Comparison of ENCODE assay signal across 16 mouse cellular contexts in genomic region chr3:55730549-55730948, GRCm38 (mm10). TPM values are rescaled to one million over a fixed set of nuclear protein-coding genes. Genes with fewer than 3 reads are reported as not detected.
DNase-seq lines count a peak whose midpoint lies in the region; ATAC-seq and TF ChIP-seq lines count a peak whose summit lies in the region.
"Had no signal": no experiment of that assay in that cellular context is flagged by ENCODE, and none has a peak within 500 bp of the region (broad histone marks: within the 10 kb centered on the region; RNA-seq: fewer than 3 reads in every experiment).

No protein-coding gene starts in this region.

- H3K27ac ChIP-seq in hindbrain, embryonic 15.5 days (replicated peaks), result peak overlapping the region; percentile 42; the same call in 1 of the 2 replicates
- H3K27ac ChIP-seq in hindbrain, postnatal 0 days, result no peak overlapping the region
- H3K27ac ChIP-seq in neural tube, embryonic 13.5 days (replicated peaks), result 0 out of 2 replicates have a peak overlapping the region, but pooled peaks have one; percentile 10
- H3K27ac ChIP-seq: embryonic facial prominence, embryonic 10.5 days; forebrain, embryonic 15.5 days had no signal

- H3K9ac ChIP-seq in hindbrain, embryonic 15.5 days, result no peak overlapping the region
- no peak overlapping the region for H3K9ac ChIP-seq in hindbrain, postnatal 0 days (replicated peaks; ENCODE audit: low read length)
- H3K9ac ChIP-seq in neural tube, embryonic 13.5 days, result no peak overlapping the region
- H3K9ac ChIP-seq: forebrain, embryonic 15.5 days; heart, embryonic 12.5 days had no signal

- no peaks in the 10 kb centered on the region for H3K9me3 ChIP-seq in hindbrain, embryonic 15.5 days
- no peaks in the 10 kb centered on the region for H3K9me3 ChIP-seq in hindbrain, postnatal 0 days (ENCODE audit: low read length)
- no peaks in the 10 kb centered on the region for H3K9me3 ChIP-seq in neural tube, embryonic 13.5 days
- H3K9me3 ChIP-seq: embryonic facial prominence, embryonic 10.5 days; forebrain, embryonic 15.5 days; heart, embryonic 12.5 days had no signal

- no peak for DNase-seq in frontal cortex, postnatal 25 days (ENCODE audit: low spot score in 2 of 2)
- DNase-seq in hindbrain, postnatal 0 days (ENCODE audit: low spot score), result no peak
- DNase-seq in neural tube, embryonic 10.5 days (ENCODE audit: extremely low spot score, low spot score), result no peak
- no peak for DNase-seq in adrenal gland, postnatal 10 days
- DNase-seq in yolk sac, embryonic 10.5 days (ENCODE audit: low spot score), result no peak
- DNase-seq: adrenal gland, postnatal 25 days; cerebellum, adult 2 months; gastrocnemius, postnatal 14 days; heart, postnatal 36 days had no signal

- no peaks in the 10 kb centered on the region for H3K4me1 ChIP-seq in hindbrain, embryonic 15.5 days (replicated peaks)
- H3K4me1 ChIP-seq in hindbrain, postnatal 0 days (ENCODE audit: insufficient read depth, low read length), result no peaks in the 10 kb centered on the region
- H3K4me1 ChIP-seq in neural tube, embryonic 13.5 days (replicated peaks), result peaks cover 9% of the 10 kb centered on the region; the same call in 1 of the 2 replicates
- H3K4me1 ChIP-seq: forebrain, embryonic 15.5 days; heart, embryonic 12.5 days had no signal

- 64% methylated on average over 5 of the region's 5 CpGs for WGBS in hindbrain, embryonic 15.5 days
- WGBS in hindbrain, postnatal 0 days, result 53% methylated on average over 5 of the region's 5 CpGs
- WGBS in neural tube, embryonic 13.5 days, result 69% methylated on average over 5 of the region's 5 CpGs

- no peaks in the 10 kb centered on the region for H3K36me3 ChIP-seq in hindbrain, embryonic 15.5 days
- no peaks in the 10 kb centered on the region for H3K36me3 ChIP-seq in hindbrain, postnatal 0 days (ENCODE audit: insufficient read depth, low read length)
- H3K36me3 ChIP-seq in neural tube, embryonic 13.5 days, result no peaks in the 10 kb centered on the region
- H3K36me3 ChIP-seq: embryonic facial prominence, embryonic 10.5 days; forebrain, embryonic 15.5 days; heart, embryonic 12.5 days had no signal

- peak; percentile 62 for ATAC-seq in frontal cortex, adult (ENCODE audit: low TSS enrichment)
- no peak for ATAC-seq in hindbrain, embryonic 15.5 days (ENCODE audit: low FRiP score, low read depth)
- ATAC-seq in hindbrain, postnatal 0 days, result no peak
- no peak for ATAC-seq in neural tube, embryonic 13.5 days (ENCODE audit: low read depth)
- ATAC-seq: forebrain, embryonic 15.5 days had no signal

- no peak overlapping the region for H3K4me3 ChIP-seq in hindbrain, embryonic 15.5 days
- no peak overlapping the region for H3K4me3 ChIP-seq in hindbrain, postnatal 0 days (ENCODE audit: low read length)
- H3K4me3 ChIP-seq in neural tube, embryonic 13.5 days, result no peak overlapping the region
- H3K4me3 ChIP-seq: embryonic facial prominence, embryonic 10.5 days; forebrain, embryonic 15.5 days; heart, embryonic 12.5 days had no signal

- H3K4me2 ChIP-seq in hindbrain, embryonic 15.5 days, result no peak overlapping the region
- no peak overlapping the region for H3K4me2 ChIP-seq in hindbrain, postnatal 0 days (ENCODE audit: low read depth, low read length)
- no peak overlapping the region for H3K4me2 ChIP-seq in neural tube, embryonic 13.5 days
- H3K4me2 ChIP-seq: forebrain, embryonic 15.5 days; heart, embryonic 12.5 days had no signal

- no peak for TF ChIP-seq CTCF in hindbrain, postnatal 0 days (IDR thresholded peaks at IDR 0.05; ENCODE audit: low read depth)

- H3K27me3 ChIP-seq in hindbrain, embryonic 15.5 days, result no peaks in the 10 kb centered on the region
- no peaks in the 10 kb centered on the region for H3K27me3 ChIP-seq in hindbrain, postnatal 0 days (ENCODE audit: insufficient read depth, low read length)
- no peaks in the 10 kb centered on the region for H3K27me3 ChIP-seq in neural tube, embryonic 13.5 days
- H3K27me3 ChIP-seq: forebrain, embryonic 15.5 days; heart, embryonic 12.5 days had no signal

RNA-seq across cellular contexts. Expression of gene Mab21l1, which starts 51.8 kb away (rescaled TPM):
- polyA plus RNA-seq in hindbrain, embryonic 15.5 days (2015; fragmentation: Nextera tagmentation; extraction: Ambion mirVana), result 169 and 177 TPM in 2 replicates
- total RNA-seq in hindbrain, postnatal 0 days (2014; rRNA removed), result 132 and 137 TPM in 2 replicates
- polyA plus RNA-seq in hindbrain, postnatal 0 days (2015; fragmentation: Nextera tagmentation; extraction: Ambion mirVana), result 175 and 179 TPM in 2 replicates
- 80.7 and 96.6 TPM in 2 replicates for polyA plus RNA-seq in neural tube, embryonic 13.5 days (2015; fragmentation: Nextera tagmentation; extraction: Ambion mirVana)
- total RNA-seq in adrenal gland, postnatal 10 days (2021), result 1 to 10 TPM; 1.4 to 2.9 TPM
- total RNA-seq: MEL had no signal
